Mouse (Mus musculus) urinary bladder, postnatal 14 days (tissue): ENCODE measurements around the gene C9.
A peak's percentile ranks its signal among the peaks of the same experiment; 100 is the strongest.

ENCODE experiments used
- DNase-seq: peaks from one replicate; pipeline ENCODE4 v3.0.0; 2021; ENCODE audit warnings: low spot score

The C9 gene

GRCm38 (mm10) chr15:6445135-6445534 lies at the start of gene C9:
Gene C9 (plus strand): TSS chr15:6445327.
- no peak for DNase-seq

- no peak for DNase-seq
These were observed 46.9 kb upstream of the C9 start for GRCm38 (mm10) chr15:6398211-6398610.

GRCm38 (mm10) chr15:6398881-6399280 lies 46.2 kb upstream of the C9 start:
- no peak for DNase-seq

- DNase-seq, result no peak
These were observed 45.0 kb upstream of the C9 start for GRCm38 (mm10) chr15:6400115-6400514.

- DNase-seq, result no peak
These were observed 42.7 kb upstream of the C9 start for GRCm38 (mm10) chr15:6402433-6402832.

GRCm38 (mm10) chr15:6404172-6404571 lies 41.0 kb upstream of the C9 start:
- DNase-seq, result no peak

- no peak for DNase-seq
These were observed 38.4 kb upstream of the C9 start for GRCm38 (mm10) chr15:6406771-6407170.

- DNase-seq, result no peak
These were observed 36.1 kb upstream of the C9 start for GRCm38 (mm10) chr15:6409031-6409430.

- DNase-seq, result no peak
These were observed 35.0 kb upstream of the C9 start for GRCm38 (mm10) chr15:6410161-6410560.

GRCm38 (mm10) chr15:6411334-6411733 lies 33.8 kb upstream of the C9 start:
- no peak for DNase-seq

- no peak for DNase-seq
These were observed 29.8 kb upstream of the C9 start for GRCm38 (mm10) chr15:6415317-6415716.

- no peak for DNase-seq
These were observed 13.3 kb upstream of the C9 start for GRCm38 (mm10) chr15:6431777-6432176.

GRCm38 (mm10) chr15:6432411-6432810 lies 12.7 kb upstream of the C9 start:
- peak; percentile 43 for DNase-seq

- DNase-seq, result no peak
These were observed 9.8 kb upstream of the C9 start for GRCm38 (mm10) chr15:6435281-6435680.

- peak; percentile 57 for DNase-seq
These were observed 9.4 kb upstream of the C9 start for GRCm38 (mm10) chr15:6435773-6436172.

GRCm38 (mm10) chr15:6438685-6439084 lies 6.4 kb upstream of the C9 start:
- no peak for DNase-seq

GRCm38 (mm10) chr15:6444452-6444851 lies 675 bp upstream of the C9 start:
- no peak for DNase-seq

GRCm38 (mm10) chr15:6446181-6446580 lies 1.1 kb downstream of the C9 start:
- DNase-seq, result no peak

GRCm38 (mm10) chr15:6448892-6449291 lies 3.8 kb downstream of the C9 start:
- DNase-seq, result peak; percentile 34

GRCm38 (mm10) chr15:6454461-6454860 lies 9.3 kb downstream of the C9 start:
- DNase-seq, result no peak

- DNase-seq, result no peak
These were observed 16.3 kb downstream of the C9 start for GRCm38 (mm10) chr15:6461381-6461780.

- no peak for DNase-seq
These were observed 18.3 kb downstream of the C9 start for GRCm38 (mm10) chr15:6463361-6463923.

- no peak for DNase-seq
These were observed 21.9 kb downstream of the C9 start for GRCm38 (mm10) chr15:6466995-6467394.

GRCm38 (mm10) chr15:6468845-6469244 lies 23.7 kb downstream of the C9 start:
- no peak for DNase-seq

- no peak for DNase-seq
These were observed 24.3 kb downstream of the C9 start for GRCm38 (mm10) chr15:6469384-6469783.
